Mouse (Mus musculus) gastrocnemius, postnatal 10 days (tissue): ENCODE measurements around the gene Glrp1. TPM values are rescaled to one million over a fixed set of nuclear protein-coding genes. Genes with fewer than 3 reads are reported as not detected.

Source experiments
- DNase-seq: peaks from one replicate; pipeline ENCODE4 v3.0.0; 2021; ENCODE audit warnings: mixed read lengths
- total RNA-seq, 2 experiments: library from RNA; stranded (reverse); gene quantifications; 2 replicates each; pipeline ENCODE4 v1.2.3; 2021

The Glrp1 gene
- total RNA-seq, 2 experiments from 2014 or later = not detected

DNA sequence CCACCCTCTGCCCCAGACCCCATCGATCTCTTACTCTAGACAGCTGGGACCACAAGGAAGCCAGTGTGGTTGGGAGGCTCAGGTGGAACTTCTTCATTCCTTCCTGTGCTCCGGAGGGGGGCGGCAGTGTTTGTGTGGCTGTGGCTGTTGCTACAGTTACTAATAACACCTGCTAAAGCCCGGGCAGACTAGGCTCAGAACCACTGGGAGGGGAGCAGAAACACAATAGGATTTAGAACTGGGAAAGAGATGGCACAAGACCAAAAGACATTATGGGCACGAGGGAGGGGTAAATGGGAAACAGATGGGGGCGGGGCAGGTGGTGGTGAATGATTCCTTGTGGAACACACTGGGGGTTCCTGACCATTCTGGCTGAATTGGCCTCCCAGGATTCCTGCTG, 47.4 kb downstream of the Glrp1 start:
- DNase-seq = no peak

- no peak for DNase-seq
These were observed 48.8 kb downstream of the Glrp1 start for GRCm38 (mm10) chr1:88461096-88461495.

DNA sequence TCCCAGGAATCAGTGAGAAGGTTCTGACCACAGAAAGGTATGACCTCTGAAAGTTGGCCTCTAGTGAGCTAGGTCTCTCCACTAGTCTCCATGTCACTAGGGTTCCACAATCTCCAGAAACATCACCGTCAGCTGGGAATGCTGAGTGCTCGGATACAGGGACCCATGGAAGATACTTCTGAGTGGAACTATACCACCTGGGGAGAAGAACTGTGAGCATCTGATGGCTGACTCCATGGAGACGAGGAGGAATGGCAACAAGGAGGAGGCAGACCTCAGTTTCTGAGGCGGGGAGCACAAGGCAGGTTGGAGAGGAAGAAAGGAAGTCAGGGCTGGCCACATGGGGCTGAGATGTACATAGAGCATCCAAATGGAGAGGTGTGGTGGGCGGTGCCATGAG, 50.2 kb downstream of the Glrp1 start:
- no peak for DNase-seq

DNA sequence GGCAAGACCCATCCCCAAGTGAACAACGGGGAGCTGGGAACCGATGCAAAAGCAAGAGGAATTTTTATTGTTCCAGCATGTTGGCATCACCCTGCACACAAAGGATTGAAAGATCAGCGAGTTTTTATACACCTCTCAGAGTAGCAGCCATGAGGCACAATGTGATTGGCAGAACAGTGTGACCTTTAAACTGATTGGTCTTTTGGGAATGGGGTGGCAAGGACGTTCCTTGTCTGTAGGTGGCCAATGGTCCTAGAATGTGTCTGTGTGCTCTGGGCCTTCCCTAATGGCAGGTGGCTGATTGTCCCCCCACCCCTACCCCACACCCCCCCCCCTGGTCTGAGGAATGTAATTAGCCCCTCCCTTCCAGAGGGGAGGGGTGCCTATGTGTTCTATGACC, 50.7 kb downstream of the Glrp1 start:
- no peak for DNase-seq

GRCm38 (mm10) chr1:88456451-88457072, 53.3 kb downstream of the Glrp1 start:
- peak; percentile 65 for DNase-seq

GRCm38 (mm10) chr1:88455761-88456160, 54.1 kb downstream of the Glrp1 start:
- DNase-seq = no peak

GRCm38 (mm10) chr1:88454703-88455102, 55.2 kb downstream of the Glrp1 start:
- no peak for DNase-seq

DNA sequence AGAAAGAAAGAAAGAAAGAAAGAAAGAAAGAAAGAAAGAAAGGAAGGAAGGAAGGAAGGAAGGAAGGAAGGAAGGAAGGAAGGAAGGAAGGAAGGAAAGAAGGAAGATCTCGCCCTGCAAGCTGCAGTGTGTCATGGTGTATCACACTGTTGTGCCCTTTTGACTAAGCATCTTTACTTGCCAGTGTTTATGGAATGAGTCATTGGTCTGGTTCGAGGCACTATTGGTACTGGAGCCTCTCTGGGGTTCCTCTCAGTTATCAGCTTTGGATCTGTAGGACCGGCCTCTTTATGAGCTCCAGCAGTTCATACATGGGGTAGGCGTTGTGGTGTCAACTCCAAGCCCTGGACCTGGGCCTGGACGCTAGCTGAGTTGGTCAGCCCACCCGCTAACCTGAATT, 57.7 kb downstream of the Glrp1 start:
- DNase-seq = no peak

DNA sequence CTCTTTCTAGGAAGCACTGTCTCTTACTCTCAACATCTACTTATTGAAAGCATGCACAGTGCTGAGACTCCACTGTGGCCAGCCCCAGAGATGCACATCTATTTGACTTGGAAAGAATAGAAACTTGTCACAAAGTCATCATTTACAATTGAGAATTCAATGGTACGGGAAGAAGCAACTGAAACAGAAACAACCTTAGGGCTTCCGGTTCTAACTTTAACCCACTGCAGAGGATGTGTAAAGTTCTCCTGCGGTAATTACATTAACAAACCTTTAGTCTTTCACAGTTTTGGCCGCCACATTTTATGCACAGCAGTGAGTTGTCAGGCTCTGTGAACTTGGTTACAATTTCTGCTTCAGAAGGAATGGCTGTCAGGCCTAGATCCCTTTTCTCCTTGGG, 59.2 kb downstream of the Glrp1 start:
- no peak for DNase-seq

Other genes with a start within 250 kb of the Glrp1 start
- gene Hjurp, start 232.4 kb downstream of the Glrp1 start, total RNA-seq = 10 to 100 TPM; 29.0 to 47.9 TPM
- gene Trpm8, start 232.4 kb downstream of the Glrp1 start, total RNA-seq = not detected
- gene Spp2, start 103.1 kb downstream of the Glrp1 start, total RNA-seq = under 1 TPM in 1 of 2 experiments, not detected in 1; 0.52 TPM
- gene Arl4c, start 192.2 kb upstream of the Glrp1 start, total RNA-seq = 1 to 10 TPM; 4.4 to 6.3 TPM